Mouse (Mus musculus): ENCODE measurements around the gene Npepps.
"Not testable (repeated sequence)": the region's sequence is repeated elsewhere in the genome, so short reads cannot be mapped to it uniquely, and the experiment has no call there.

Gene Npepps

GRCm38 (mm10) chr11:97237976-97238375, 42.5 kb downstream of the Npepps start:
- no peak for DNase-seq (ENCODE audit: low spot score)

DNA sequence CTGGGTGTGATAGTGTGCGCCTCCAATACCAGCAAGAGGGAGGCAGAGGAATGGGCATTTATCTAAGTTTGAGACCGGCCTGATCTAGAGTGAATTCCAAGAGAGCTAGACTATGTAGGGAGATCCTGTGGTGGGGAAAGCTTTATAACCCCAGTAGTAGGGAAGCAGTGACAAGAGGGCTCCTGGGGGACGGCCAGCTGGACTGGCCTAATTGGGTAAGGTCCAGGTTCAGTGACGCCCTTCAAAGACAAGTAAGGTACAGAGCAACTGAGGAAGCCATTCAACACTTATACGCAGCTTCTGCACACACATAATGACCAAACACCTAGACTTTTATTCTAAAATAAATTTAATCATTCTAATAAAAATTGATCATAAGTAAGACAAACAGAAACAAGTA, 48.0 kb downstream of the Npepps start:
- DNase-seq (ENCODE audit: low spot score), result no peak

DNA sequence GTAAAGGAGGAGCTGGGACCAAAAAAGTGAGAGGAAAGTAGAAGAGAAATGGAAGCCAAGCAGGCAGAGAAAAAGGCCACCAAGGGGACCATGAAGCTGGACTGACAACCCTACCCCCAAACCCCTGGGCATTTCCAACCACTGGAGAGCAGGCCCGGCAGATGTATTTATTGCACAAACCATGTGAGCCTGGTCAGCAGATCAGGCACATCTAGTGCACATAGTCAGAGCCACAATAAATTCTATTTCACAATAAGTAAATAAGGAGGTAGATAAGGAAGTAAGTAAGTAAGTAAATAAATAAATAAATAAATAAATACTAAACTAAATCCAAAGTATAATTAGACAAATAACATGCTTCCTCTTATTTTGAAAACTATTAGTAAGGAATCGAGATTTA, 51.0 kb downstream of the Npepps start:
- DNase-seq (ENCODE audit: low spot score), result no peak

DNA sequence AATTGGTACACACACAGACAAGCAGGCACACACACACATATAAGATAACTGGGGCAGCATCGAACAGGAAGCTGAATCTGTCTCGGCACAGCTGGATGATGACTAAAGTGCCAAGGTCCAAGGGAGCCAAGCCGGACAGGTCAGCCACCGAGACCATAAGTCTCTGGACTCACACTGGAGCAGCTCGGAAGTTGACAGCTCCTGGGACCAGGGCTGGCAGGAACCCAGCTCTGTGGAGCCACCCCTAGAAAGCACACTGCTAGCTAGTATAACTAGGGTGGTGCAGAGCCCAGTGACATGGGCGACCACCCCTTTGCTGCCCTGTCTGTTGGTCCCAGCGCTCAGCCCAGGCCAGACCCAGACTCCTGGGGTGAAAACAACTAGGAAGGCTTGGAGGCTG, 51.5 kb downstream of the Npepps start:
- DNase-seq (ENCODE audit: low spot score), result no peak

DNA sequence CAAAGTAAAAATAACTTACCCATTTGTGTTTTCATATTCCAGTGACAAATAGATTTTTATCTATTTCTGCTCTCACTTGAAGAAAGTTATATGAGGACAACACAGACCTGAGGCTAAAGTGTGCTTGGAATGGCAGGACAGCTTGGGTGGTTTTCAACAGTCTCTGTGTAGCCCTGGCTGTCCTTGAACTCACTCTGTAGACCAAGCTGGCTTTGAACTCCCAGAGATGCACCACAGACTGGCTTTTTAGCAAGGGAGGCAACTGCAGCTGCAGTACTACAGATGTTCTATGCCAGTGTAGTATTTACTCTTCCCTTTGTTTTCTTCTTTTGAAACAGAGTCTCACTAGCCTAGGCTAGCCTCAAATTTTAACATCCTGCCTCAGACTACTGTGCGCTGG, 54.3 kb downstream of the Npepps start:
- DNase-seq (ENCODE audit: low spot score), result no peak

DNA sequence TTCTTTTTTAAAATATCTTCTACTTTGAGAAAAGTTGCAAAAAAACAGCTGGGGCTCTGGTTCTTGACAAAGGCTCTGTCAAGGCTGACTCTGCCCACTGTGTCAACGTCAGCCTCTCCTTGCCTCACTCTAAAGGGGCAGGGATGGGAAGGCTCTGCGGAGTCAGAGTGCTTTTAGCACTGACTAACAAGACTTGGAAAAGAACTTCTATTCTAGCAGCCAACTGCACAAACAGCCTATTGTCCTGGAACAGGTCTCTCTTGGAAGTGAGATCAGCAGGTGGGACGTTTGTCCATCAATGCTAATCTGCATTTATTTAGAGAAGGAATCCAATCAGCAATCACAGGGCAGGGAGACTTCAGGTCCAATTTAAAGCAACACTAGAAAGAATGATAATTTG, 57.0 kb downstream of the Npepps start:
- DNase-seq (ENCODE audit: low spot score), result no peak

- DNase-seq (ENCODE audit: low spot score), result no peak
These were observed 58.8 kb downstream of the Npepps start for GRCm38 (mm10) chr11:97221611-97222010.

DNA sequence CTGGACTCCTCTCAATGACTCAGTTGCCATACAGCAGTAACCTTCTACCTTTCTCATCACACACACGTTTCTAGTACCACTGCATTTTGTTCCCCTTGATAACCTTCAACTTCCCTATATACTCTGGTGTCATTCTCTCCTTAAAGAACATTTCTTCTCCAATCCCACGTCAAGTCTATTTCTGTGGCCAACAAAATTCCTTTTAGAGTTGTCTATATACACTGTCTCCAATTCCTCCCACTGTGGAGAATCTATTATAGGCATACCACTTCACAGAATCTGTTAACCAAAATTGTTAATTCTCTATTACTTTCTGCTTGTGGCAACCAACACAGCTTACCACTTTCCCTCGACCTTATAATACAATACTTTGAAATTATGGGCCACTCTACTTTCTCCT, 60.2 kb downstream of the Npepps start:
- no peak for DNase-seq (ENCODE audit: low spot score)

- DNase-seq (ENCODE audit: low spot score), result no peak
These were observed 66.0 kb downstream of the Npepps start for GRCm38 (mm10) chr11:97214411-97214810.

GRCm38 (mm10) chr11:97210728-97211400, 69.6 kb downstream of the Npepps start:
- DNase-seq (ENCODE audit: low spot score), result no peak

- DNase-seq (ENCODE audit: low spot score), result peak; percentile 10
These were observed 73.4 kb downstream of the Npepps start for GRCm38 (mm10) chr11:97207011-97207422.

- no peak for DNase-seq (ENCODE audit: low spot score)
These were observed 80.9 kb downstream of the Npepps start for GRCm38 (mm10) chr11:97199519-97199918.

- peak; percentile 43 for DNase-seq (ENCODE audit: low spot score)
These were observed 81.8 kb downstream of the Npepps start for GRCm38 (mm10) chr11:97198601-97199000.

DNA sequence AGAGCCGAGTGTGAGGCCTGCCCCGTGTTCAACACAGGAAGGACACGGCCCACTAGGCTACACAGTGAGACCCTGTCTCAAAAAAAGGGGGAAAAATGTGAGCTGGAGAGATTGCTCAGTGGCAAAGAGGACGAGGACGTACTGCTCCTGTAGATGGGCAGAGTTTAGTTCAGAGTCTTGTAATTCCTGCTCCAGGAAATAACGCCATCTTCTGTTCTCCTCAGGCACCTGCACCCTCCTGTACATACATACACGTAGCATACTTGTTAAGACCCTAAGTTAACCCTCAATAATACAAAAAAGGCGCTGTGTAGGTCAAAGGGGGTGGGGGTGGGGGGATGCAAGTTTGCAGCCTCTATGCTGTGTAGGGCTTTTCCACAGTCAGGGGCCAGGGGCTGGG, 83.4 kb downstream of the Npepps start:
- DNase-seq (ENCODE audit: low spot score), result no peak

- no peak for DNase-seq (ENCODE audit: low spot score)
These were observed 83.9 kb downstream of the Npepps start for GRCm38 (mm10) chr11:97196541-97196940.

DNA sequence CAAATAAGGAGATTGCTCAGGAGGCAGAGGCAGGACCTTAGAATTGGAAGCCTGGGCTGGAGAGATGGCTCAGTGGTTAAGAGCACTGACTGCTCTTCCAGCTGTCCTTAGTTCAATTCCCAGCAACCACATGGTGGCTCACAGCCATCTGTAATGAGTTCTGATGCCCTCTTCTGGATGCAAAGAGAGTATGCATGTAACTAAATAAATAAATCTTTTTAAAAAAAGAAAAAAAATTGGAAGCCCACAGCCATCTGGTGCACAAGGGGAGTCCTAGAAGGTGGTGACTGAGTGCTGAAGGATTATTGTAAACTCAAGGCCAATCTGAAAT, 87.9 kb downstream of the Npepps start:
- no peak for DNase-seq (ENCODE audit: low spot score)

GRCm38 (mm10) chr11:97191915-97192620, 88.4 kb downstream of the Npepps start:
- no peak for DNase-seq (ENCODE audit: low spot score)

GRCm38 (mm10) chr11:97190992-97191391, 89.4 kb downstream of the Npepps start:
- DNase-seq (ENCODE audit: low spot score), result no peak

DNA sequence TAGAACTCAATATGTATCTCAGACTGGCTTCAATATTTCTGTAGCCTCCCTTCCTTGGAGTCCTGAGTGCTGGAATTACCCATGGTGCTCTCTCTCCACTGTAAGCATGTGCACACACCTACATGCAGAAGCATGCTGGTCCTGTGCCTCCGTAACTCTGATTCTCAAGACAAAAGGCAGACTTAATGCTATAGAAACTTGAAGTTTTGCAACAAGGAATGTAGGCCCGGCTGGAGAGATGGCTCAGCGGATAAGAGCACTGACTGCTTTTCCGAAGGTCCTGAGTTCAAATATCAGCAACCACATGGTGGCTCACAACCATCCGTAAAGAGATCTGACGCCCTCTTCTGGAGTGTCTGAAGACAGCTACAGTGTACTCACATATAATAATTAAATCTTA, 90.8 kb downstream of the Npepps start:
- DNase-seq (ENCODE audit: low spot score), result not testable (repeated sequence)

DNA sequence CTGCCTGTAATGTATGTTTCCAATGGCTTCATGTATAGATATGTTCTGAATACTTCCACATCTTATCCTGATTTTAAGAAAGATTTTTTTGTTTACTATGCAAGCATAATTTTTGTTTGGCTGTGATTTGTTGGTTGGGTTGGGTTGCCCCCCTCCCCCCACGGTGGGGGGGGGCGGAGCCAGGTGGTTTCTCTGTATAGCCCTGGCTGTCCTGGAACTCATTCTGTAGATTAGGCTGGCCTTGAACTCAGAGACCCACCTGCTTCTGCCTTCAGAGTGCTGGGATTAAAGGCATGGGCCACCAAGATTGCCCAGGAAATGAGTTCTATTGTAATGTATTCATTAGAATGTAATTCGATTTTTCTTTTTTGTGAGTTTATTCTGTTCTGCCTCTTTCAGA, 91.2 kb downstream of the Npepps start:
- no peak for DNase-seq (ENCODE audit: low spot score)

GRCm38 (mm10) chr11:97188643-97188955, 91.8 kb downstream of the Npepps start:
- no peak for DNase-seq (ENCODE audit: low spot score)

DNA sequence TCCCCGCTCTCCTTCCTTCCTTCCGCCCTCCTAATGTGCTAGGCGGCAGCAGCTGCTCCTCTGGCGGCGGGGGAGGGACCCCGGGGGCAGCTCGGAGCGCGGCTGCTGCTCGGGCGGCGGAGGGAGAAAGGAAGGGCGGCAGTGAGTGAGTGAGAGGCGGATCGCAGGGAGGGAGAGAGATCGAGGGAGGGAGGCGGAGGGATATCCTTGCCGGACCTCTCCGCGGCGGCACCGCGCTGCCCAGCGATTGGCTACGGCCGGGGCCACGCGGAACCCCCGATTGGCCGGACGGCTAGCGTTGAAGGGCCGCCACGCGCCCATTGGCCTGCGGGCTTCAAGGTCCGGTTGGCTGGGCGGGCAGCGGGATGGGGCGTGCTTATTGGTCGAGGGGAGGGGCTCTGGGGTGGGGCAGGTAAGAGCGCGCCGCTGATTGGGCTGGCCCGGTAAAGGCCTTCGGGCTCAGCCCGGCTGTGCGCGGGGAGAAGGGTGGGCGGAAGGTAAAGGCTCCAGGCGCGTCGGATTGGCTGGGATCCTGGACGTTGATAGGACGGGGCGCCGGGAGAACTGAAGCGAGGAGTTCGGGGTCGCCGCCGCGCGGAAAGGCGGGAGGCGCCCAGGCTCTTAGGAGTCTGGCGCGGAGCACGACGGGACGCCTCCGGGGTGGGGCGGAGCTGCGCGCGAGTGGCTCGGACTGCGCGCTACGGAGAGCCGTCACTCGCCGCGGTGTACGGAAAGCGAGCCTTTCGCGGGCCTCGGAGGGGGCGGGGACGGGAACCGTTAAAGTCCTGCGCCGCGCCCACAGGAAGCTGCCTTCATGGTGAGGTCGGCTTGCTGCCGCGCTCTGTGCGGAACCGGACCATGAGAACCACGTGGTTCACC, 92.4 kb downstream of the Npepps start, which contains the start of gene Kpnb1:
TSS of gene Kpnb1 (minus strand) at position 118 of the 879 bp plus-strand sequence.
- DNase-seq (ENCODE audit: low spot score), result peak; percentile 93
